ENCODE assay signal across 11 mouse cellular contexts in genomic region chr10:30838188-30838587, GRCm38 (mm10). TPM values are rescaled to one million over a fixed set of nuclear protein-coding genes. Genes with fewer than 3 reads are reported as not detected.
DNase-seq lines count a peak whose midpoint lies in the region; ATAC-seq and TF ChIP-seq lines count a peak whose summit lies in the region.
"Had no signal": no experiment of that assay in that cellular context is flagged by ENCODE, and none has a peak within 500 bp of the region (broad histone marks: within the 10 kb centered on the region; RNA-seq: fewer than 3 reads in every experiment).

No protein-coding gene starts in this region.

- WGBS in heart, embryonic 11.5 days (ENCODE audit: insufficient replicate concordance) = 9% methylated on average over 1 of the region's 1 CpGs
- WGBS in heart, embryonic 10.5 days = 9% methylated on average over 1 of the region's 1 CpGs
- WGBS in lung, postnatal 0 days = 6% methylated on average over 1 of the region's 1 CpGs

- H3K4me3 ChIP-seq in heart, embryonic 11.5 days (ENCODE audit: low read depth, low read length) = 0 out of 2 replicates have a peak overlapping the region, but pooled peaks have one; percentile 10
- no peak overlapping the region for H3K4me3 ChIP-seq in heart, embryonic 10.5 days
- no peak overlapping the region for H3K4me3 ChIP-seq in lung, postnatal 0 days (ENCODE audit: low read depth, low read length)
- H3K4me3 ChIP-seq: limb, embryonic 12.5 days had no signal

- DNase-seq in heart, embryonic 10.5 days (ENCODE audit: low spot score) = no peak
- peak; percentile 27 for DNase-seq in lung, postnatal 0 days (ENCODE audit: low spot score)
- no peak for DNase-seq in lung, postnatal 4 days
- peak; percentile 41 for DNase-seq in Muller cell, postnatal 12 days (ENCODE audit: inconsistent ontology term)
- peak; percentile 38 for DNase-seq in induced T-regulatory cell, adult 2 months (ENCODE audit: low read depth)
- DNase-seq in frontal cortex, adult 2 months (ENCODE audit: extremely low spot score in 1 of 2, low spot score in 1 of 2) = no peak
- DNase-seq in B cell, adult 2 months = no peak
- DNase-seq: cerebellum, adult 9-10 months had no signal

- TF ChIP-seq CTCF in lung, postnatal 0 days (IDR thresholded peaks at IDR 0.05) = peak; percentile 53

- peak overlapping the region; percentile 38 for H3K4me2 ChIP-seq in heart, embryonic 11.5 days
- no peak overlapping the region for H3K4me2 ChIP-seq in lung, postnatal 0 days (replicated peaks; ENCODE audit: low read depth, low read length)
- H3K4me2 ChIP-seq: limb, embryonic 12.5 days had no signal

- H3K9me3 ChIP-seq in heart, embryonic 11.5 days (replicated peaks; ENCODE audit: control insufficient read depth, low read length) = no peaks in the 10 kb centered on the region
- no peaks in the 10 kb centered on the region for H3K9me3 ChIP-seq in heart, embryonic 10.5 days
- H3K9me3 ChIP-seq in lung, postnatal 0 days (ENCODE audit: low read length) = no peaks in the 10 kb centered on the region
- H3K9me3 ChIP-seq: limb, embryonic 12.5 days had no signal

- 0 out of 2 replicates have a peak overlapping the region, but pooled peaks have one; percentile 54 for H3K27ac ChIP-seq in heart, embryonic 11.5 days (ENCODE audit: low read depth, low read length)
- no peak overlapping the region for H3K27ac ChIP-seq in heart, embryonic 10.5 days
- H3K27ac ChIP-seq in lung, postnatal 0 days (ENCODE audit: low read length) = no peak overlapping the region
- H3K27ac ChIP-seq: limb, embryonic 12.5 days had no signal

- ATAC-seq in heart, embryonic 11.5 days (replicated peaks; ENCODE audit: insufficient number of reproducible peaks, low FRiP score, low TSS enrichment) = no peak
- no peak for ATAC-seq in lung, postnatal 0 days
- ATAC-seq: inflammation-experienced regulatory T-cells, adult 6 months had no signal

- no peaks in the 10 kb centered on the region; the same call in 1 of the 2 replicates for H3K4me1 ChIP-seq in heart, embryonic 11.5 days (ENCODE audit: control insufficient read depth, insufficient read depth, low read length)
- H3K4me1 ChIP-seq in heart, embryonic 10.5 days = no peaks in the 10 kb centered on the region
- H3K4me1 ChIP-seq in lung, postnatal 0 days (ENCODE audit: insufficient read depth, low read depth, low read length) = no peaks in the 10 kb centered on the region; the same call in 1 of the 2 replicates
- H3K4me1 ChIP-seq: limb, embryonic 12.5 days had no signal

- no peaks in the 10 kb centered on the region for H3K27me3 ChIP-seq in heart, embryonic 11.5 days (ENCODE audit: control insufficient read depth, insufficient read depth, low read length)
- no peaks in the 10 kb centered on the region for H3K27me3 ChIP-seq in heart, embryonic 10.5 days (ENCODE audit: insufficient read depth, poor library complexity, severe bottlenecking)
- H3K27me3 ChIP-seq in lung, postnatal 0 days (replicated peaks; ENCODE audit: insufficient read depth, low read length) = peaks cover 3% of the 10 kb centered on the region; the same call in 1 of the 2 replicates

- TF ChIP-seq EP300 in lung, postnatal 0 days (IDR thresholded peaks at IDR 0.05) = no peak

- peaks cover 10% of the 10 kb centered on the region for H3K36me3 ChIP-seq in heart, embryonic 11.5 days (ENCODE audit: control insufficient read depth, insufficient read depth, low read length)
- H3K36me3 ChIP-seq in heart, embryonic 10.5 days = peaks cover 42% of the 10 kb centered on the region
- no peaks in the 10 kb centered on the region for H3K36me3 ChIP-seq in lung, postnatal 0 days (ENCODE audit: insufficient read depth, low read length)
- H3K36me3 ChIP-seq: limb, embryonic 12.5 days had no signal

- H3K9ac ChIP-seq in heart, embryonic 11.5 days (ENCODE audit: low read depth, low read length) = no peak overlapping the region
- no peak overlapping the region for H3K9ac ChIP-seq in lung, postnatal 0 days (replicated peaks; ENCODE audit: low read depth)
- H3K9ac ChIP-seq: limb, embryonic 12.5 days had no signal

RNA-seq across cellular contexts. Expression of gene Hey2, which starts 4.4 kb away (rescaled TPM):
- 23.2 and 29.9 TPM in 2 replicates for polyA plus RNA-seq in heart, embryonic 11.5 days (2014; fragmentation: Nextera tagmentation; extraction: Ambion mirVana)
- polyA plus RNA-seq in heart, embryonic 10.5 days (2016; fragmentation: Nextera tagmentation; extraction: Ambion mirVana) = 21.6 and 31.0 TPM in 2 replicates
- polyA plus RNA-seq in lung, postnatal 0 days (2015; fragmentation: Nextera tagmentation; extraction: Ambion mirVana) = 2.5 and 2.8 TPM in 2 replicates
- 21.2 and 21.6 TPM in 2 replicates for polyA plus RNA-seq in frontal cortex, adult 2 months (2012; rRNA removed)

RNA-seq across cellular contexts. Expression of gene Ncoa7, which starts 35.1 kb away (rescaled TPM):
- 10.1 and 11.4 TPM in 2 replicates for polyA plus RNA-seq in heart, embryonic 11.5 days (2014; fragmentation: Nextera tagmentation; extraction: Ambion mirVana)
- polyA plus RNA-seq in heart, embryonic 10.5 days (2016; fragmentation: Nextera tagmentation; extraction: Ambion mirVana) = 7.1 and 7.3 TPM in 2 replicates
- 8.8 and 12.4 TPM in 2 replicates for polyA plus RNA-seq in lung, postnatal 0 days (2015; fragmentation: Nextera tagmentation; extraction: Ambion mirVana)
- polyA plus RNA-seq in frontal cortex, adult 2 months (2012; rRNA removed) = 39.7 and 46.7 TPM in 2 replicates

Comparison
In these comparisons a context has a peak if more than half of its experiments do, and no peak if none do; other contexts are left out.
1. DNase-seq: peak in lung, postnatal 0 days (single experiment), Muller cell, postnatal 12 days (single experiment) and induced T-regulatory cell, adult 2 months (single experiment); none in heart, embryonic 10.5 days (single experiment), lung, postnatal 4 days (0 of 2), frontal cortex, adult 2 months (0 of 2) and B cell, adult 2 months (0 of 2).